Mouse (Mus musculus) hematopoietic stem cell, adult 5-6 weeks (primary cell): Measurements from ENCODE around the gene Slc52a3. TPM values are rescaled to one million over a fixed set of nuclear protein-coding genes. Genes with fewer than 3 reads are reported as not detected.
A peak's percentile ranks its signal among the peaks of the same experiment; 100 is the strongest.

ENCODE experiments used
- ATAC-seq, 2 experiments: fragments of 125-278 bp in 1 of 2; replicated peaks in 1 of 2; 2 replicates each; pipeline ENCODE4 v1.8.0; 2016 to 2017; ENCODE audit warnings: inconsistent platforms in 2 of 2, mild to moderate bottlenecking in 2 of 2, moderate number of reproducible peaks in 2 of 2, low read depth in 1 of 2, moderate TSS enrichment in 1 of 2; ENCODE audit not compliant: low FRiP score in 2 of 2, poor library complexity in 2 of 2, severe bottlenecking in 2 of 2, insufficient read depth in 1 of 2, low TSS enrichment in 1 of 2
- total RNA-seq: library from RNA; stranded (forward); fragments of 172-1452, 232-1000 nt; gene quantifications from 2 replicates; pipeline ENCODE4 v1.2.3, GENCODE M21; 2017

Gene Slc52a3
- 0.45 and 0.81 TPM in 2 replicates for total RNA-seq

DNA sequence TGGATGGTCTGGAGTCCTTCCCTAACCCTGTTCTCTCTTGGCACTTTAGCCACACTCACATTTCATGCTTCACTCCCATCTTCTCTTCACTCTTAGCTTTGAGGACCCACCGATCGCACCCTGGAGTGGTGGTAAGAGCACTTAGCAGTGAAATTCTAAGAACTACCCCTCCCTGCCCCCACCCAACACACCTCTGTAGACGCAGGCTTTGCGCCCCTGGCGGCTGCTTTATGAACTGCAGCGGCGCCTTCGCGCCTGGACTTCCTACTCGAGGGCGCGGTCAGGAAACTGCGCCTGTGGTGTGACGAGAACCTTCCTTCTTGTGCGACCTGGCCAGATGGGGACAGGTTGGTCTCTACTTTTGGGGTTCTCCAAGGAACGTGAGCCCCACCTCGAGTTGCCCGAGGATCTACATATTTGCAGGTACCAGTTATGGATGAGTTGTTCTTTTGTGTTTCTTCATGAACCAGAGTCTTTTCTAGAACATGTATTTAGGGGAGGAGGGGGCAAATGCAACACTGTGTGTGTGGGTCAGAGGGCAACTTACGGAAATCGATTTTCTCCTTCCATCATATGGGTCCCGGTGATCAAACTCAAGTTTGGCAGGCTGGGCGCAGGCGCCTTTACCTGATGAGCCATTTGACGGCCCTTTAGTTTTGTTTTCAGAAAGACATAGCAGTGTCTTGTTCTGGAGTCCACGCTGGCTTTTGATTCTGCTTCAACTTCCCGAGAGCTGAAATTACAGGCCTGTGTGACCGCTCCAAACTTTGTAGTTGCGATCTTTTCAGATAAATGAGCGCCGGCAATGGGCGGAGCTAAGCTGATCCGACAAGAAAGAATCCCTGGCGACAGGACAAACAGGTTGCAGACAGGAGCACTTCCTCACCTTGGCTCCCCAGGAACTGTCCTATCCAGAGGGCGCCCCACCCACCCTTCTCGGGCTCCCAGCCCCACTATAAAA lies at the start of gene Slc52a3:
Slc52a3 (plus strand) TSS at position 283 of the 961 bp plus-strand sequence.
- peak; percentile 74 to 77 for ATAC-seq

DNA sequence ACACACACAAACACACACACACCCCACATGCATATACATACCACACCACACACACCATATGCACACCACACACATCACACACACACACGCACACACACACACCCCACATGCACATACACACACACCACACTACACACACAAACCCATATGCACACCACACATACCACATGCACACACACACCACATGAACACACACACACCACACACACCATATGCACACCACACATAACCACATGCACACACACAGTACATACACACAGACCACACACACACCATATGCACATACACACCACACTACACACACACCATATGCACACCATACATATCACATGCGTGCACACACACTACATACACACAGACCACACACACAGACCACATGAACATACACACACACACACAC lies 48.7 kb upstream of the Slc52a3 start:
- no peak for ATAC-seq

DNA sequence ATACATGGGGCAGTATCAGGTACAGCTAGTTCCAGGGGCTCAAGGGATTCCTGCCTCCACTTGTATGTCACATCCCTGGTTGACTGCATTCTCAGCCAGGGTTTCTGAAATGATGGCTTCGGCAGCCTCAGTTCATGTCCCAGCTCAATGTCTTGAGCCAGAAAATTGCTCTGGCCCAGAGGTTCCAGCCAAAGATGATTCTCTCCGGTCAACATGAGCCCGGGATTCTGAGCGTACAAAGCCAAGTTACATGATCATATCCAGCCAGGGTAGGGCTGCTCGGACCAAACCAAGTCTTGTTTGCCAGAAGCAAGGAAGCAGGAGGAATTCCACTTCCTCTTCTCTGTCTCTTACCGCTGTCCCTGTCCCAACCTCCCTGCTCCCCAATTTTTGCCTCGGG lies 48.0 kb upstream of the Slc52a3 start:
- ATAC-seq: no peak

DNA sequence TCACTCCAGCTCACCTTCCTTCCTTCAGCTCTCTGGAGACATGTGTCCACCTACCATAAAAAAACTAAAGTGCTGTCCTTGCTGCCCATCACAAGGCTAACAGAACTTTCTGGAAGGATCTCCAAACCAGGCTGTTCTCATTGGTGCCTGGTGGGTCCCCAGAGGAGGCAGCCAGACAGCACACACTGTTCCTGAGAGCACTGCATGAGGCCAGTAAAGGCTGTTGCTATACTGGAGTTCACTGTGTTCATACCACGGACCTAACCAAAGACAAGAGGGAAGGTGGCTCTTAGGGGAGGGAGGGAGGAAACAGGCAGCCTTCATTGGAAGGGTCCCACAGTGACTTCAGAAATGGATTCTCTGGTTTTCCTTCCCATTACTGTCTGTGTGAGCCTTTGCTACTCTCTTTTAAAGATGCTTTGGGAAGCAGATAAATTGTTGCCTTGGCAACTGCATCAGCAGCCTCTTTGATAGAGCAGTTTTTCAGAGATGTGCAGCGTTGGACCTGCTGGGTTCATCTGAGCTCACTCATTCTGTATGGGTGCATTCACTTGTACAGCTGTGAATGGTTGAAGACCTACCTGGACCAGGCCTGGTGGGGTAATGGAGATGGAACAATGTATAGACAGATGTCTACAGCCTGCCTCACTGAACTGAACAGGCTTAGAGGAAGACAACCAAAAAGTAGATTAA lies 47.1 kb upstream of the Slc52a3 start:
- no peak for ATAC-seq

DNA sequence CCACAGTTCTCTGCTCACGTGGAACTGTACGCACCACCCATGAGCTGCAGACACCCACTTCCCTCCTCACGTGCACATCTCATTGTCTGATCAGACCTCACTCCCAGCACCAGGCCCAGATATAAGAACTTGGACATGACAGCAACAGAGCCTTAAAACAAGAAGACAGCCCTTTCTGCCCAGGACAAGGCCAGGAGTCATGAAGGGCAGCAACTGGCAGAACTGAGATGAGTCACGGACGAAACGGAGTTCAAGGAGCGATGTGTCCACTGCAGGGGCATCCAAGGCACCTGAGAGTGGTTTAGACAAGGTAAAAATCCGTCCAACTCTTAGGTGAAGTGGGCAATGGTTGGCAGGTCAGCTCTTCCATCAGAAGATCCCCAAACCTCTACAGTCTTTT lies 42.6 kb upstream of the Slc52a3 start:
- no peak for ATAC-seq

DNA sequence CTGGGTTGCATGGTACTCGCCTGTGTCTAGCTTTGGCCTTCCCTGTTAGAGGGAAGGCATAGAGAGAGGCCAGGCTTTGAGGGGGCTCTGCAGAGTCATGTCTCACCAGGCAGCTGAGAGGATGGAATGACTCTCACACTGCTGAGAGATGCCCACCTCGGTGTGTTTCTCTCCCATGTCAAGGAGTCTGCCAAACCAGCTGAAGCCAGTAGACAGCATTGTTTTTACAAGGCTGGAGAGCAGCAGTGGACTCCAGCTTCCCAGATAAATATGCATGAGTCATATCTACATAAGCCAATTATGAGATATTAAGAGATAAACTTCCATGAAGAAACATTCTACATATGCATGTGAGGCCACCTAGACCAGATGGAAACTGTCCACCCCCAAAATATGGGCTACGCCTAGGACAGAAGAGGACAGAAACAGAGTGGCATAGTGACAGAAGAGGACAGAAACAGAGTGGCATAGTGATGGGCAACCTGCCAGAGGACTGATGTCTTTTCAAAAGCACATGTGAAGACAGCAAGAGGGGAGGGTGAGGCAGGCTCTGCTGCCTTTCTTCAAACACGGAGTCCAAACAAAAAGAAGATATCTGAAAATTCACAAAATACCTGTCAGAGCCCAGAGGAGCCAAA lies 39.7 kb upstream of the Slc52a3 start:
- no peak for ATAC-seq

DNA sequence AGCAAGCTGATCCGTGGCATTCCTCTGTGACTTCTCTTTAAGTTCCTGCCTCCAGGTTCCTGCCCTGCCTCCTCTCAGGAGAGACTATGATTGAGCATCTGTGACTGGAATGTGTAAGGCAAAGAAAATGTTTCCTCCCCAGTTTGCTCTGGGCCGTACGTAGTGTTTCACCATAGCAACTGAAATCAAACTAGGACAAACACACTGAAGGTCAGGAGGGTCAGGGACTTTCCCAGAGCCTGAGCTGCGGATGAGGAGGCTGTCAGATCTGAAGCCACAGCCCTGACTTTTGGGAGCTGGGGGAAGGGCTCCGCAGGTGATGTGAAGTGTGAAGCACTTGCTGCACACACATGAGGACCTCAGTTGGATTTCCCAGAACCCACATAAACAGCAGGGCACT lies 37.0 kb upstream of the Slc52a3 start:
- ATAC-seq: no peak

DNA sequence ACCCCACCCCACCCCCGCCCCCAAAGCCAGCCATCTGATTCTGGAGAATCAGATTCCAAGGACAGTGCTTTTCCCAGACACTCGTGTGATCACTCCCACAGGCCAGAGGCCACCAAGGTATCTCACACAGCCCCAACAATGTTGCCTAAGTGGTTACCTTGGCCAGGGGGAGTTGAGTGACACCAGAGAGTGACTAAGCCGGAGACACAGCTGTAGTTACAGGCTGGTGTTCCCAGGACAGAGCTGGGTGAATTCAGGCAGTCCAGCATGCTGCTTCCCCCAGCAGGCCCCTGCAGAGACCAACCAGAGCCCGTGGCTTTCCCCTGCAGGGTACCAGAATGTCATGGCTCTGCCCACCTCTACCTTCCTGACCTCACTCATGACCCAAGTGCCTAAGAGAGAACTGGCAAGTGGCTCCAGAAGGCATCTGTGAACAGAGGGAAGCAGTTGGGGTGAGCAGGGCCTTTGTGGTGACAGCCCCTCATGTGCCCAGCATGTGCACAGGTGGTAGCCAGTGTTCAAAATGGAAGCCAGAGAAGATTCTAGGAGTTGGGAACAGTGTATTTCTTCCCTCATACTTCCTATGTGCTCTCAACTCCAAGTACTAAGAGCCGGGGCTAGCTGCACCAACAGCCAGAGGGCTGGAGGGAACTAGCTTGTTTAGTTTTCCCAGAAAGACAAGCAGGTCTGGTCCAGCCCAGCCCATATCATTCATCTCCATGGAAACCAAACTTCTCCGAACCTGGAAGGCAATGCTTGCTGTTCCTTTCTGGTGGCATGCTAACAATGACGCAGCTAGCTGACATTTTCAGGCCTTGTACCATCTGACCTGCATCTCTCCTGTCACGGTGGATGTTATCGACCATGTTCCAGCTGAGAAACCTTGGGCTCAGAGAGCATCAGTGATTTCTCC lies 34.8 kb upstream of the Slc52a3 start:
- ATAC-seq: no peak

DNA sequence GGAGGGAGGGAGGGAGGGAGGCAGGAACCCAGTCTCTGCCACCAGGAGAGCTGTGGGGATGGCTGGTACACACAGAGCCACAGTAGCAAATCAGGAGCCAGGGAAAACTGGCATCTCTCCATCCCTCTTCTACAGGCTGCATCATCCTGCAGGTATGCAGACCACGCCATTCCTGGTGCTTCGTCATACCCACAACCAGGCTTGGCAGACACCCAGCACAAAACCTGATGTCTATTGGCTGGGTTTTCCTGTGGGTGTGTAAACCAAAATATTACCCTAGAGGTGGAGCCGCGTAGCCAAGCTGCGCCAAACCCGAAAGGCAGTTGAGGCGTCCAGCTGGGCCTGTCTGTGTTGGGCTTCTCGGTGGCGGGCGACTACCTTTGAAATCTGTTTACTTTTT lies 33.8 kb upstream of the Slc52a3 start:
- ATAC-seq: peak; percentile 32 to 65

DNA sequence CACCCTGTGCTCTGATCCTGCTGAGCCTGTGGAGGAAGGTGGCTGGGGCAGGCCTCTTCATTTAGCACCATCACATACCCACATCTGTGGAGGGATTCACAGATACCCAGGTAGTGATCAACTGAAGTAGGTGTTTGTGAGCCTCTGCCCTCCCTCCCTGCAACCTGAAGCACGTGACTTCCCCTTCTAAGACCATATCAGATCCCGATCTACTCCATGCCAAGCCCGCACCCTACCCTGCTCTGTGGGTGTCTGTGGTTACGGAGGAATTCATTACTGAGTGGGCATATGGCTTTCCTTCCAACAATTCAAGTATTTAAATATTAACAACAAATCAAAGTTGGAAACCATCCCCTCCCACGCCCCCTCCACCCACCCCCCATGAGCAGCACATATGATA lies 33.0 kb upstream of the Slc52a3 start:
- ATAC-seq: no peak

DNA sequence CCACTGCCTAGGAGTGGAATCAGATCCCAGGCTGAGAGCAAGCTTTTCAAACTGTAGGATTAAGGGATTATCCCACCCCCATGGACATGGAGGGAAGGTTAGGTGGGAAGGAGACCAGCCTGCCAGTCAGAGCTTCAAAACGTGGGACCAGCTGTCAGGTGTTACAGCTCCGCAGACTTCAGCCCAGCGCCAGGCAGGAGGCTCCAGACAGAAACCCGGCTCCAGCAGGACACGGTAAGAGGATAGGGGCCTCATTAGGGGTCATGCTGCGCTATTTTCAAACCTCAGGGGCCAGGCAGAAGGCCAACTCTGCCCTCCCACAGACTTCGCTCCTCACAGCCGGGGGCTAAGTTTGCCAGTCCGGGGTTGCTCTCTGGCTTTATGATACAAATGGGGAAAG lies 32.3 kb upstream of the Slc52a3 start:
- ATAC-seq: no peak

DNA sequence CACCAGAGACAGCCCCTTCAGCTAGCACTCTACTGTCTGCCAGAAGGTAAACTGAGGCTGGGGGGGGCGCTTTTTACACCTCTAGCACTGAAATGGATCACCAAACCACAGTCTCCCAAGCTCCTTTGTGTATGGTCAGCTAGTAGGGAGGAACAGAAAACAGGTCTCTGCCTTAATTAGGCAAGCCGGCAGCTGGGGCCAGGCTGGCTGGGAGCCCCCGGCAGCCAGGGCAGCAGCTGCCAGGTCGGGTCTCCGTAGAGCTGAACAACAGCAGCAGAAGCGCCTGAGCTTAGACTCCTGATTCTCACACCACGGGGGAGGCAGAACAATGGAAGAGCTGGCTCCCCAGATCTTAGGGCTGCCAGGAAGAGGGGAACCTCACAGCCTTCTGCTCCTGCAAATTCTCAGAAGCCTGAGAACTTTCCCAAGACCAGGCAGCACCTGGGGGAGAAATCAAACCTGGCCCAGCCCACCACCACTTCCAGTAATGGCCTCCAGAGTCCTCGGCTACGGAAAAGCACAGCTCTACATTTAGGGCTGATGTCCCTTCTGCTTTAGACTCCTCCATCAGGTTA lies 29.0 kb upstream of the Slc52a3 start:
- ATAC-seq: no peak

DNA sequence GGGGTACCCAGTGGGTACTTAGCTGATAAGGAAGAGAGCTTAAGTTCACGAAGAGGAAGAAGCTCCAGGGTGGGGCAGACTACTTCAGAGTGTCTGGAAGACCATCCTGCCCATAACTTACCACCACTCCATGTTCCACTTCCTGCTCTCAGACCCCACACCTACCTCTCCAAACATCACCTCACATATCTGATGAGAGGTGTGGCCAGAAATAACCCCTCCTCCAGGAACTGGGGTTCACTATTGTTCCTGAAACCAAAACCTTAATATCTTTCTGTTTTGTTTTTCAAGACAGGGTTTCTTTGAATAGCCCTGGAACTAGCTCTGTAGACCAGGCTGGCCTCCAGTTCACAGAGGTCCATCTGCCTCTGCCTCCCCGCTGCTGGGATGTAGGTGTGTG lies 28.5 kb upstream of the Slc52a3 start:
- ATAC-seq: no peak

DNA sequence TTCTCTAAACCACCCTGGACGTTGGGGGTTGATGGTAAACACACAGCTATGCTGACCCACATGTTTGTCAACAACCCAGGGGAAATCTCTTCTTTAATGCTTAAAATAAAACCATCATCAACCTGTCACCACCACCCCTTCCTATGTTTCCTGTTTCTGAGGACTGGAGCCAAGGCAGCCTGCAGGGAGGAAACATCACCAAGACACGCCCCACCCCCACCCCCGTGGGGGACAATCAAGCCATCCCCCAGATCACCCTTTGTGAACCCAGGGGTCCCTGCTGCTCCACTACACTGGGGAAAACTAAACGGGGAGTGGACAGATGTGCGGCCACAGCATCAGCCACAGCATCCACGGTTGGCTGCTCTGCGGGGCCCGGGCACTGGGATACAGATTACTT lies 27.9 kb upstream of the Slc52a3 start:
- no peak for ATAC-seq

DNA sequence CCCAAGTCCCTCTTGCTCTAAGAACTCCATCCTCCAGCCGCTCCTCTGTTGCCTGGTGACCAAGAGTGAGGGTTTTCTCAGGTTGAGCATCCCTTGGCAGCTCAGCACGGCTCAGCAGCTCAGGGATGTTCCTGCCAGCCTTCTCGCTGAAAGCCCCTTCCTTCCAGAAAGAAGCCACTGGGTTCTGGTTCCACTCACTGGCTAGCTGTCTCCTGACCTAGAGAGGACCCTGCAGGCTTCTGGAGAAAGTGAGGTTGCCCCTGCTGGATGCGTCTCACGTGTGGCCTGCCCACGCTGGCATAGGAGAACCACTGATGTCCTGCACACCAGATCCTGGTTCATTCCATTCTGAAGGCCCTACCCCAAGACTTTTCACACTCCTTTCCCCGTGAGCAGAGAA lies 27.3 kb upstream of the Slc52a3 start:
- ATAC-seq: no peak

DNA sequence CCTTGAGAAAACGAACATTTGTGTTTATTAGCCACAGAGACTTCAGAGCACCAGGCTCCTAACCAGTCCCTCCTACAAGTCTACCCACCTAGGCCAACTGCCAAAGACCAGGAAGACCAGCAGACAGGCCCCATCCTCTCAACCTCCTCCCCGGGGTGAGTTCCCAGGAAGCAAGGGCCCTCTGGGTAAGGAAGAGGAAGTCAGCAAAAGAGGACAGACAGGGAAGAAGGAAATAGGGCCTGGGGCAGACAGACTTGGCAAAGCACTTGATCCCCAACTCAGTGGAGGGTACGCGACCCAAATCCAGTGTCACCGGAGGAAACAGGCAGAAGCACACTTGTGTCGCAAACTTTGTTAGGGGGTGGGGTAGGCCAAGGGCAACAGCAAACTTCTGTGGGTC lies 26.9 kb upstream of the Slc52a3 start:
- ATAC-seq: no peak
